Mouse (Mus musculus) ovary, adult 18-20 months (tissue): ENCODE data around the gene Ap4m1.
"Not testable (repeated sequence)": the region's sequence is repeated elsewhere in the genome, so short reads cannot be mapped to it uniquely, and the experiment has no call there.

Source experiments
- DNase-seq: peaks from one replicate; pipeline ENCODE4 v3.0.0; 2022; ENCODE audit warnings: low spot score, mixed read lengths

Ap4m1 gene

DNA sequence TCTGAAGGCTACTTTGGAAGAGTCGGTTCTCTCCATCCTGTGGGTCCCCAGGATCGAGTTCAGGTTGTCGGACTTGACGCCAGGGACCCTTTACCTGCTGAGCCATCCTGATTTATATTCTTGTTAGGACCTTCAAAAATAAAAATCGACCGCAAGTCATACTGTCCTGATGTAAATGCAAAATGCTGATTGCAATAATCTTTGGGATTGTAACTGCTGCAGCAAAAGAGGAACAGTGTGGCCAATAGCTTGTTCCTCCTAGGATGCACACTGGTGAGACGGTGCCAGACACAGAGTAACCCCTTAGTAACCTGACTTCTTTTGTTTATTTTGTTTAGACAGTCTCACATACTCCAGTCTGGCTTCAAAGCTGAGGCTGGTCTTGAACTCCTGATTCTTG is 23.7 kb downstream of the Ap4m1 start:
- no peak for DNase-seq

DNA sequence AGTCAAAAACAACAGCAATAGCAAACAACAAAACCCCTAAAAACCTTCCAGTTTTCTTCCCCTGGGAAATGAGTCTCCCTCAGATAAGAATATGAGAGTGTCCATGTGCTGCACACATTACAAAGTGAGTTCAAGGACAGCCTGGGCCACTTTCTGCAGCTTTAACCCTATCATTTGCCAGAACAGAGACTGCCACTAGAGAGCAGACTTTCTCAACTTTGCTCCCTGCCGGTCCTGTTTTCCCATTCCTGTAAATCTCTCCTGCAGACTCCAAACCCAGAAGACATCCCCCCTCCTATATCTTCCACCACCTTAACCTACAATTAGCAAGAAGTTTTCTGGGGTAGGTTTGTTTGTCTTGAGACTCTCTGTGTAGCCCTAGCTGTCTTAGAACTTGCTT is 27.8 kb downstream of the Ap4m1 start:
- DNase-seq: no peak

DNA sequence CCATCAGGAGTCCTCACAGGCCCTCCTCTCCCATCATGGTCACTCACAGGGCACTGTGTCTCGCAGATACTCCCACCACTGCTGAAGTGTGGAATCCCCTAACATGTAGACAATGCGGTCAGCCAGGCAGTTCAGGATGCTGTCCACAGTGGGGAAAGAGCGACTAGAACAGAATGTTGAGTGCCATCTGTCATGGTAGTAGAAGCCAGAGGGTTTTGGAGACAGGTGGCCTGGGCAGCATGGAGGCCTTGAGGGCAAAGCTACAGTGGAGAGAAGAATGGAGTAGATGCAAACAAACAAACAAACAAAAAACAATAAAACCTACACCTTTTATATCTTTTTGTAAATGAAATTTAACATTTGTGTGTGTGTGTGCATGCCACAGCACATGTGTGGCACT is 30.3 kb downstream of the Ap4m1 start:
- no peak for DNase-seq

DNA sequence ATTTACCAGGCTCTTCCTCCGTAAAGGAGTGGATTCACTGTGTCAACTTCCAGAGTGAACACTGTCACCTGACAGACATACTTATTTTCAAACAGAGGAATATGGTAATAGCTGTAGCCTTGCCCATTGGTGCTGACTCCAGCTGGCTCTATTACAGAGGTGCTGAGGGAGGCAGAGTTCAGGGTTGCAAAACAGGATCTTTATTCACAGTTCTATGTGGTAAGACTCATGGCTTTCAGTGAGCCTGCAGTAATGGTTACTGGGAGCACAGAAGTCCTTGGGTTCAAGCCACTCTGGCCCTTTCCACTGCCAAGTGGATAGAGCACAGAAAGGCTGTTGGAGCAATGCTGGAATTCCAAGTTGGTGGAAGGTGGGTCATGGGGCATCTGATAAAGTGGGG is 35.5 kb downstream of the Ap4m1 start:
- no peak for DNase-seq

DNA sequence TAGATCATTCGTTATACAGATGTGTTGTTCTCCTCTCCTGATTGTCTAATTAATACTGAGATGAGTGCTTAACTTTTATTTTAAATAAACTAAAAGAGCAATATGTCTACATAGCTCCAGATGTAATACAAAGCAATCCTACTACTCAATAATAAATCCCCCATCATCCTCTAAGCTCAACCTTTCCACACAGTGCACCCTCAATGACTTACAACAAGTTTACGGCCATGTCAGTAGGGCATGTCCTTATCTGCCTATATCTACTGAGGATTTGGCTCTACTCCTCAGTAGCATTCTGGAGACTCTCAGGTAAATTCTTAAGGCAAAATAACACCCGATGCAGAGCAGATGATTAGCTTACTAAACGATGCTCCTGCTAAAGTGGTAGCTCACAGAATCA is 36.1 kb downstream of the Ap4m1 start:
- DNase-seq: no peak

DNA sequence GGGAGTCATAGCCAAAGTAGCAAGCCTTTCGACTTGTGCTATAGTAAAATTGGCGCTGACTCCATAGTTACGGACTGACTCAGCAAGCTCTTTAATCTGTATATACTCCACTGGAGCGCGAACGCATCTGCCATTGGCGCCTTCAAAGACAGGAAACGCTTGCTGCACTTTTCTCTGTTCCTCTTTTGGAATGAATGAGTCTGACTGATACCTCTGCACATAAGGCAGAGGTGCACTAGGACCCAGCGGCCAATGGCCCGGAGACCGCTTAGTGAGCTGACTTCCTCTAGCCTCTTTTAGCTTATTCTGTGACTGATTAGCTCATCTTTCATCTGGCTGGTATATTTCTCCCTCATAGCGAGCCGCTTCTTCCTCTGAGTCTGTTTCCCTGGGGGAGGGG is 44.8 kb downstream of the Ap4m1 start:
- DNase-seq: not testable (repeated sequence)

DNA sequence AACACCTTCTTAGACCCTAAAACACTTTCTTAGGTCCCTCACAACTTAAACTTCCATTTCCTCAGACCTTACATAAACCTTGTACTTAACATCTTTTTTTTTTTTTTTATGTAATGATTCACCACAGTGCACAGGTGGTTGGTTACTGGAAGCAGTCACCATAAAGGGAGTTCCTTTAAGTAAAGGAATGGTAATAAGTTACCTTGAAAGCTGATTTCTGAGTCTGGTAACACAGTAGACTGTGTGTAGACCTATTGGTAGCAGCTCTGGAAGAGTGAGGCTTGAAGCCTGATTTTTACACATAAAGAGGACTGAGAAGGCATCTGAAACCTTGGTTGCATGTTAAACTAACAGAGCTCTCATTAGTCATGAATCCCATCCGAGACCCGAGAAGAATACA is 48.1 kb downstream of the Ap4m1 start:
- no peak for DNase-seq

DNA sequence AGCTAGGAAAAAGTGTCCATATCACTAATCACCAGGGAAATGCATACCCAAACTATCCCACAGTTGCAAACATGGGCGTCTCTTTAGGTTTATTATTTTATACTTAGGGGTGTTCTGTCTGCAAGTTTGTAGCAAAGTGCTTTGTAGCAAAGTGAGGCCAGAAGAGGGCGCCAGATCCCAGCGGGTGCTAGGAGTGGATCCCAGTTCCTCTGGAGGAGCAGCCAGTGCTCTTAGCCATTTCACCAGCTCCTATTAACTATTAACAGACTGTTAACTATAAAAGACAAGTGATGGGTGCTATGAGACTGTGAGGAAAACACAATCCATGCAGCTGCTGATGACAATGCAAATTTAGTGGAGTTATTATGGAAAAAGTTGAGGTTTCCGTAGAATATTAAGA is 50.3 kb downstream of the Ap4m1 start:
- peak; percentile 28 for DNase-seq

DNA sequence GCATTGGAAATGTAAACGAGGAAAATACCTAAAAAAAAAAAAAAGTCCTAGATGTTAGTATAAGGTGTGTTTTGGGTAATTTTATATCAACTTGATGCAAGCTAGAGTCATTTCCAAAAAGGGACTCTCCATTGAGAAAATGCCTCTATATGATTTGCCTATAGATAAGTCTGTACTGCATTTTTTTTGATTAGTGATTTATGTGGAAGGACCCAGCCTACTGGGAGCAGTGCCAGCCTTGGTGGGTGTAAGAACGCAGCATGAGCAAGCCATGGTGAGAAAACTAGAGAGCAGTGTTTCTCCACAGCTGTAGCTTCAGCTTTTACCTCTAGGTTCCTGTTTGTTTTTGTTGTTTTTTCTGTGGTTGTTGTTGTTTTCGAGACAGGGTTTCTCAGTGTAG is 51.5 kb downstream of the Ap4m1 start:
- DNase-seq: no peak

DNA sequence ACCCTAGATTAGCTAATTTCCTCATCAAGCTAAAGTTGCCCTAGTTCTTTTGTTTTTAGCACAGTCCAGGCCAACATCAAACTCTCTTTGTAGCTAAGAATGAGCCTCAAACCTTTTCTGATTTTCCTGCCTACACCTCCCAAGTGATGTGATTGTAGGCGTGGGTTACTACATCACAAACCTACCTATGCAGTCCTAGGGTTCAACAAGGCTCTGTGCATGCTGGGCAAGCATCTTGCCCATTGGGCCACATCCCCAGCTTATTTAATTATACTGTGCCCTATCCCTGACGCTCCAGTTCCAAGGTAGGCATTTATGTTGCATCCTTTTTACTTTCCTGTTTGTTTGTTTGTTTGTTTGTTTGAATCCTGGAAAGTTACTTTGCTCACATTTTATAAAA is 53.9 kb downstream of the Ap4m1 start, which contains the start of gene Nxpe5:
Nxpe5 (plus strand) TSS at position 199 of the 400 bp plus-strand sequence.
- no peak for DNase-seq

DNA sequence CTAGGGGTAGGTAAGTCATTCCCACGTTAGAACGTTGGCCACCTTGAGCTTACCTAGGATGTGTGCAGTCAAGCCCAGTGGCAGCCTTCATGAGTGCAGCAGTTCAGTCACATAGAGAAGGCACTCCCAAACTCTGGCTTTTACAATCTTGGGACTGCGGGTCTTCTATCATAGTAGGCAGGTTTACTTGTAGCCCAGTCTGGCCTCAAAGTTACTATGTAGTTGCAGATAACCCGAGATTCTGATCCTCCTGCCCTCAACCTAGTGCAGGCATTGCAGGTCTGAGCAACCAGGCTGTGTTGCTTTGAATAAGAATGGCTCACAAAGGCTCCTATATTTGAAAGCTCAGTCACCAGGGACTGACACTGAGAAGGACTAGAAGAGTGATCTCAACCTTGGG is 54.7 kb downstream of the Ap4m1 start:
- no peak for DNase-seq

DNA sequence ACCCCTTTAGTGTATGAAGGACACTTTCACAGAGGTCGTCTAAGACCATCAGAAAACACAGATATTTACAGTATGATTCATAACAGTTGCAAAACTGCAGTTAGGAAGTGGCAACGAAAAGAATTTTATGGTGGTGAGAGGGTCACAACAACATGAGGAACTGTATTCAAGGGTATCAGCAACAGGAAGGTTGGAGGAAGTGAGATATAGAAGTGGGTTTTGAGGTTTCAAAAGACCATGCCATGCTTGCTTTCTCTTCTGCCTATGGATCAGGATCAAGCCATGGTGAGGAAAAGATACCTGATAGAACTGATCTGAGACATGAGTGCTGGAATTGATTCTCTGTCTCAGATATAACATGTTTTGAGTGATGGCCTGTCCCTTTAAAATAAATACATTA is 55.6 kb downstream of the Ap4m1 start:
- DNase-seq: no peak

DNA sequence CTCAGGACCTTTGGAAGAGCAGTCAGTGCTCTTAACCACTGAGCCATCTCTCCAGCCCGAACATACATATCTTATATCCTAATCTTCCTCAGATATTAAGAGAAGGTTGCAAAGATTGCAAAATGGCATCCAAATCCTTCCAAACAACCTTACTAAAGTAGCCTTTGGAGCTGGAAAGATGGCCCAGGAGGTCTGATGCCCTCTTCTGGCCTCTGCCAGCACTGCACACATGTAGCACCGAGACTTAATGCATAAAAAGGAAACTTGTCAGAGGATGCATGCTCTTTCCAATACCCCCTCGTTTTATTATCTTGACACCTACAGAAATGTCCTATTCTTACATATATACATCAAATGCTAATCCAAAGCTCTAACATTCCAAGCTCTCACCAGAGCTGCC is 56.2 kb downstream of the Ap4m1 start:
- DNase-seq: no peak

DNA sequence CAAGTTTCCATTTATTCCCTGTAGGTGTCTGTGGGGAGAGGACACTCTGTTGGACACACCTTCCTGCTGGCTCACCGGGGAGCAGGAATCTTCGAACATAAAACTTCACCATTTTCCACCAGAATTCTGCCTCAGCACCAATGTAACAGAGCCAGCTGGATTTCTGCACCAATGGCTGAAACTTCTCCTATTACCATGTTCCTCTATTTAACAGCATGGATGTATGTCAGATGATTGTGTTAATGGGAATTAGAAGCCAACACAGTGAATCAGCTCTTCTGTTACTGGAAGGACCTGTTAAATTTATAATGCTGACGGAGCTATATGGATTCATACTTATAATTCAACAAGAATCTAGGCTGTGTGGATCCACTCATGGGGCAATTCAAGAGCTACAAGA is 57.7 kb downstream of the Ap4m1 start:
- no peak for DNase-seq
